Comparison of ENCODE assay signal across 9 mouse cellular contexts in the genomic region with DNA sequence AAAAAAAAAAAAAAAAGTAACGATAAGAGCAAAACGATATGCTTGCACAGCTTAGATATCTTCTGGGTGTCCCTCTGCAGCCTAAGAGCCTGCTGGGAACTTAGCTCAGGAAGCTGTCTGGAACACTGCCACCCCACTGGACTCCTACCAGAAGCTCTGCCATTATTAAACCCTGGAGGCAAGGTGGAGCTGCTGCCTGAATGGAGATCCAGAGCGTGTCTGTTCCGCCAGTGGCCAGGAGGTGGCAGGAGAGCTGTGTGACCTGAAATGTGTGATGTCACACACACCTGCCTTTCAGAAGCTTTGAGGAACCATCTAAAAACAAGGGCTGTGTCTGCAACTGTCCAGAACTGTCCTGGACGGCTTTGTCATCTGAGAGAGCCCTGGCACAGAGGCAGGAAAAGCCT. TPM values are rescaled to one million over a fixed set of nuclear protein-coding genes. Genes with fewer than 3 reads are reported as not detected.
DNase-seq lines count a peak whose midpoint lies in the region; ATAC-seq and TF ChIP-seq lines count a peak whose summit lies in the region.
"Had no signal": no experiment of that assay in that cellular context is flagged by ENCODE, and none has a peak within 500 bp of the region (broad histone marks: within the 10 kb centered on the region; RNA-seq: fewer than 3 reads in every experiment).

No protein-coding gene starts in this region.

- no peaks in the 10 kb centered on the region for H3K4me1 ChIP-seq in cerebellum, adult 2 months (ENCODE audit: control insufficient read depth, insufficient read depth, low read length)
- no peaks in the 10 kb centered on the region for H3K4me1 ChIP-seq in hindbrain, embryonic 14.5 days (replicated peaks; ENCODE audit: control insufficient read depth, insufficient read depth, low read length)

- no peaks in the 10 kb centered on the region for H3K27me3 ChIP-seq in cerebellum, adult 2 months (ENCODE audit: control insufficient read depth, insufficient read depth, low read length)
- H3K27me3 ChIP-seq in hindbrain, embryonic 14.5 days (ENCODE audit: control insufficient read depth, insufficient read depth, low read length): no peaks in the 10 kb centered on the region
- H3K27me3 ChIP-seq: megakaryocyte, embryonic 14.5 days had no signal

- DNase-seq in MEL-GATA-1-ER (ENCODE audit: extremely low read depth, low read depth): peak; percentile 57
- peak; percentile 86 to 89 for DNase-seq in cerebellum, adult 2 months
- peak; percentile 79 for DNase-seq in hindbrain, embryonic 14.5 days (ENCODE audit: low spot score)
- peak; percentile 76 to 81 for DNase-seq in layer of hippocampus, postnatal 14 days (ENCODE audit: low spot score in 2 of 2)
- peak; percentile 90 for DNase-seq in lung, postnatal 14 days
- DNase-seq in retina, postnatal 1 day: peak; percentile 82
- DNase-seq in thymus, postnatal 4 days: peak; percentile 90

- H3K4me3 ChIP-seq in cerebellum, adult 2 months (replicated peaks; ENCODE audit: insufficient read depth, low read depth, low read length): no peak overlapping the region
- H3K4me3 ChIP-seq in hindbrain, embryonic 14.5 days (replicated peaks; ENCODE audit: low read length): no peak overlapping the region
- H3K4me3 ChIP-seq: megakaryocyte, embryonic 14.5 days had no signal

- peak; percentile 96 for ATAC-seq in frontal cortex, adult (ENCODE audit: low TSS enrichment)
- ATAC-seq in hindbrain, embryonic 14.5 days (ENCODE audit: low FRiP score): peak; percentile 46; the same call in 1 of the 2 replicates

- no peaks in the 10 kb centered on the region for H3K9me3 ChIP-seq in hindbrain, embryonic 14.5 days (ENCODE audit: control insufficient read depth, low read length)
- H3K9me3 ChIP-seq: megakaryocyte, embryonic 14.5 days had no signal

- no peak overlapping the region for H3K4me2 ChIP-seq in hindbrain, embryonic 14.5 days (replicated peaks)

- WGBS in cerebellum, adult 2 months: 12% methylated on average over 5 of the region's 5 CpGs
- 28% methylated on average over 5 of the region's 5 CpGs for WGBS in hindbrain, embryonic 14.5 days

- TF ChIP-seq CTCF in cerebellum, adult 2 months (IDR thresholded peaks at IDR 0.05; ENCODE audit: borderline replicate concordance, insufficient read depth, low read depth, low read length): peak; percentile 88

- no peaks in the 10 kb centered on the region for H3K36me3 ChIP-seq in hindbrain, embryonic 14.5 days (replicated peaks; ENCODE audit: control insufficient read depth, insufficient read depth)

- no peak overlapping the region for H3K9ac ChIP-seq in hindbrain, embryonic 14.5 days

- no peak for TF ChIP-seq POLR2A in cerebellum, adult 2 months (IDR thresholded peaks at IDR 0.05; ENCODE audit: borderline replicate concordance, insufficient read depth, low read length)

- no peak overlapping the region for H3K27ac ChIP-seq in cerebellum, adult 2 months (ENCODE audit: insufficient read depth, low read length)
- no peak overlapping the region for H3K27ac ChIP-seq in hindbrain, embryonic 14.5 days

RNA-seq across cellular contexts. Expression of gene Mccc2, which starts 13.6 kb away (rescaled TPM):
- polyA plus RNA-seq in cerebellum, adult 2 months (2012; rRNA removed): 27.2 and 30.2 TPM in 2 replicates
- 35.1 and 39.8 TPM in 2 replicates for polyA plus RNA-seq in hindbrain, embryonic 14.5 days (2014; fragmentation: Nextera tagmentation; extraction: Ambion mirVana)
- total RNA-seq in layer of hippocampus, postnatal 14 days (2021): 10 to 100 TPM; 31.2 to 34.0 TPM
